Mouse (Mus musculus) testis, adult 2 months (tissue): ENCODE results near the gene Deup1. TPM values are rescaled to one million over a fixed set of nuclear protein-coding genes. Genes with fewer than 3 reads are reported as not detected.
A peak's percentile ranks its signal among the peaks of the same experiment; 100 is the strongest.

Experiments used
- H3K27ac ChIP-seq: fragments of 200-500 bp; 2 replicates; pipeline ENCODE4 v1.5.1; 2012; ENCODE audit warnings: low read depth, low read length; ENCODE audit not compliant: control insufficient read depth, insufficient read depth
- H3K27me3 ChIP-seq: fragments of 200-500 bp; 2 replicates; pipeline ENCODE4 v1.6.1; 2012; ENCODE audit warnings: mild to moderate bottlenecking, low read length, moderate library complexity; ENCODE audit not compliant: control insufficient read depth, insufficient read depth
- H3K36me3 ChIP-seq: fragments of 200-500 bp; 2 replicates; pipeline ENCODE4 v1.6.1; 2012; ENCODE audit warnings: mild to moderate bottlenecking, low read length; ENCODE audit not compliant: control insufficient read depth, insufficient read depth
- H3K4me1 ChIP-seq: fragments of 200-500 bp; 2 replicates; pipeline ENCODE4 v1.6.1; 2012; ENCODE audit warnings: low read length; ENCODE audit not compliant: control insufficient read depth, insufficient read depth
- H3K4me3 ChIP-seq: fragments of 200-500 bp; 2 replicates; pipeline ENCODE4 v1.5.1; 2012; ENCODE audit warnings: low read depth, mild to moderate bottlenecking, low read length, moderate library complexity, mixed read lengths; ENCODE audit not compliant: control insufficient read depth
- CTCF ChIP-seq: fragments of 200-500 bp; IDR thresholded peaks from 2 replicates; pipeline ENCODE4 v1.5.1; 2012; ENCODE audit warnings: low read depth, mild to moderate bottlenecking, inconsistent platforms, low read length, moderate library complexity; ENCODE audit not compliant: control insufficient read depth, insufficient read depth, insufficient replicate concordance
- POLR2A ChIP-seq: fragments of 200-500 bp; IDR thresholded peaks from 2 replicates; pipeline ENCODE4 v1.6.1; 2012; ENCODE audit warnings: low read depth, mild to moderate bottlenecking, inconsistent platforms, low read length, moderate library complexity; ENCODE audit not compliant: control insufficient read depth
- polyA plus RNA-seq: library from polyadenylated mRNA; depleted of rRNA; stranded (reverse); fragments of >200 nt; gene quantifications from 2 replicates; pipeline ENCODE4 v1.2.3, GENCODE M21; 2012

Deup1 gene
- polyA plus RNA-seq, 1 experiment, result 78.6 TPM

- Histone ChIP-seq H3K27me3 (no peaks in the 10 kb centered on the region), H3K4me3 (no peak overlapping the region), H3K36me3 (no peaks in the 10 kb centered on the region), H3K27ac (no peak overlapping the region), H3K4me1 (no peaks in the 10 kb centered on the region)
- TF ChIP-seq POLR2A, result no peak
- no peak for TF ChIP-seq CTCF
Measured at GRCm38 (mm10) chr9:15653036-15653435, 25.3 kb upstream of the Deup1 start.

GRCm38 (mm10) chr9:15649977-15650376, 22.2 kb upstream of the Deup1 start:
- TF ChIP-seq POLR2A, result no peak
- no peak for TF ChIP-seq CTCF
- Histone ChIP-seq H3K36me3 (no peaks in the 10 kb centered on the region), H3K27ac (no peak overlapping the region), H3K4me3 (no peak overlapping the region), H3K27me3 (no peaks in the 10 kb centered on the region), H3K4me1 (no peaks in the 10 kb centered on the region)

- Histone ChIP-seq H3K4me1 (peaks cover 5% of the 10 kb centered on the region), H3K4me3 (peak overlapping the region; percentile 71), H3K27me3 (no peaks in the 10 kb centered on the region), H3K36me3 (no peaks in the 10 kb centered on the region), H3K27ac (no peak overlapping the region)
- TF ChIP-seq CTCF, result no peak
- TF ChIP-seq POLR2A, result no peak
Measured at GRCm38 (mm10) chr9:15627384-15627783, 349 bp downstream of the Deup1 start.

- Histone ChIP-seq H3K27me3 (no peaks in the 10 kb centered on the region), H3K4me1 (peaks cover 5% of the 10 kb centered on the region), H3K27ac (no peak overlapping the region), H3K36me3 (no peaks in the 10 kb centered on the region), H3K4me3 (no peak overlapping the region; the same call in 1 of the 2 replicates)
- TF ChIP-seq POLR2A (no peak), CTCF (no peak)
Measured at GRCm38 (mm10) chr9:15624739-15625138, 3.0 kb downstream of the Deup1 start.

GRCm38 (mm10) chr9:15619767-15620166, 8.0 kb downstream of the Deup1 start:
- Histone ChIP-seq H3K27ac (no peak overlapping the region), H3K4me3 (peak overlapping the region; percentile 56), H3K4me1 (no peaks in the 10 kb centered on the region), H3K36me3 (no peaks in the 10 kb centered on the region), H3K27me3 (no peaks in the 10 kb centered on the region)
- TF ChIP-seq CTCF, result no peak
- no peak for TF ChIP-seq POLR2A

GRCm38 (mm10) chr9:15619020-15619590, 8.6 kb downstream of the Deup1 start:
- TF ChIP-seq CTCF (no peak), POLR2A (no peak)
- no peaks in the 10 kb centered on the region for H3K27me3 ChIP-seq
- H3K4me3 ChIP-seq, result peak overlapping the region; percentile 79
- no peaks in the 10 kb centered on the region for H3K4me1 ChIP-seq
- H3K36me3 ChIP-seq, result no peaks in the 10 kb centered on the region
- peak overlapping the region; percentile 55 for H3K27ac ChIP-seq

GRCm38 (mm10) chr9:15617061-15617460, 10.7 kb downstream of the Deup1 start:
- H3K27ac ChIP-seq, result no peak overlapping the region
- no peaks in the 10 kb centered on the region for H3K36me3 ChIP-seq
- TF ChIP-seq CTCF (no peak), POLR2A (no peak)
- no peaks in the 10 kb centered on the region for H3K27me3 ChIP-seq
- no peak overlapping the region for H3K4me3 ChIP-seq
- H3K4me1 ChIP-seq, result no peaks in the 10 kb centered on the region
